Mouse (Mus musculus) heart, postnatal 0 days (tissue): ENCODE results near the gene Ttc16. TPM values are rescaled to one million over a fixed set of nuclear protein-coding genes. Genes with fewer than 3 reads are reported as not detected.

Source experiments
- ATAC-seq: fragments of 200-750 bp; cut with Nextera tagmentation; 2 replicates; pipeline ENCODE4 v1.8.0; 2017; ENCODE audit warnings: low read depth, moderate number of reproducible peaks, moderate library complexity; ENCODE audit not compliant: insufficient read depth
- DNase-seq: peaks from one replicate; pipeline ENCODE4 v3.0.0-alpha.2; 2016; ENCODE audit warnings: low spot score
- H3K27ac ChIP-seq: fragments of 300-500 bp; sonication (generic); 2 replicates; pipeline ENCODE4 v1.5.1; 2014; ENCODE audit warnings: low read depth, mild to moderate bottlenecking
- H3K27me3 ChIP-seq: fragments of 300-500 bp; sonication (generic); 2 replicates; pipeline ENCODE4 v1.6.1; 2014; ENCODE audit warnings: low read length, mixed read lengths; ENCODE audit not compliant: control insufficient read depth, insufficient read depth
- H3K36me3 ChIP-seq: fragments of 300-500 bp; sonication (generic); replicated peaks from 2 replicates; pipeline ENCODE4 v1.6.1; 2014; ENCODE audit warnings: low read length, mixed read lengths; ENCODE audit not compliant: control insufficient read depth, insufficient read depth
- H3K4me1 ChIP-seq: fragments of 300-500 bp; sonication (generic); 2 replicates; pipeline ENCODE4 v1.6.1; 2014; ENCODE audit warnings: antibody characterized with exemption; ENCODE audit not compliant: control insufficient read depth, insufficient read depth
- H3K4me2 ChIP-seq: fragments of 300-500 bp; sonication (generic); 2 replicates; pipeline ENCODE4 v1.6.1; 2014; ENCODE audit warnings: low read depth, mild to moderate bottlenecking, low read length, moderate library complexity
- H3K4me3 ChIP-seq: fragments of 300-500 bp; sonication (generic); 2 replicates; pipeline ENCODE4 v1.5.1; 2014; ENCODE audit warnings: low read depth, low read length
- H3K9ac ChIP-seq: fragments of 300-500 bp; sonication (generic); replicated peaks from 2 replicates; pipeline ENCODE4 v1.6.1; 2014; ENCODE audit warnings: low read depth, low read length, mixed read lengths
- H3K9me3 ChIP-seq: fragments of 300-500 bp; sonication (generic); replicated peaks from 2 replicates; pipeline ENCODE4 v1.6.1; 2016; ENCODE audit warnings: low read length; ENCODE audit not compliant: control insufficient read depth
- CTCF ChIP-seq: IDR thresholded peaks from 2 replicates; pipeline ENCODE4 v1.5.1; 2016; ENCODE audit warnings: antibody characterized with exemption, control low read depth, low read depth
- EP300 ChIP-seq: IDR thresholded peaks from 2 replicates; pipeline ENCODE4 v1.6.1; 2016; ENCODE audit warnings: antibody characterized with exemption, low read depth
- WGBS: fragments of 180-500 bp; shearing (Covaris S2); extraction: QIAGEN DNeasy Blood & Tissue Kit; methylation state at CpG from one replicate; pipeline ENCODE4 v1.1.7; 2014; 5-methylcytosine and 5-hydroxymethylcytosine counted together
- polyA plus RNA-seq: library from polyadenylated mRNA; unstranded; fragments of >200 nt; fragmentation: Nextera tagmentation; extraction: Ambion mirVana; gene quantifications from 2 replicates; pipeline ENCODE4 v1.2.1, GENCODE M21; 2015
- total RNA-seq: library from RNA; depleted of rRNA; stranded (reverse); fragments of >200 nt; gene quantifications from 2 replicates; pipeline ENCODE4 v1.2.3, GENCODE M21; 2014; ENCODE audit warnings: low replicate concordance

Gene Ttc16
- total and polyA plus RNA-seq, 2 experiments from 2014 or later: 0.08 TPM; not detected in 1

- Histone ChIP-seq H3K36me3 (peaks cover 22% of the 10 kb centered on the region), H3K9me3 (no peaks in the 10 kb centered on the region), H3K27me3 (no peaks in the 10 kb centered on the region), H3K4me1 (no peaks in the 10 kb centered on the region), H3K9ac (no peak overlapping the region), H3K4me2 (no peak overlapping the region), H3K27ac (no peak overlapping the region), H3K4me3 (no peak overlapping the region)
- 77% methylated on average over 6 of the region's 6 CpGs for WGBS
- no peak for TF ChIP-seq EP300
- TF ChIP-seq CTCF: no peak
- DNase-seq: no peak
- ATAC-seq: no peak
Observed at GRCm38 (mm10) chr2:32822643-32823042, 47.2 kb upstream of the Ttc16 start.

- TF ChIP-seq CTCF (peak; percentile 70), EP300 (no peak)
- WGBS: 63% methylated on average over 11 of the region's 11 CpGs
- Histone ChIP-seq H3K36me3 (peaks cover 24% of the 10 kb centered on the region), H3K9me3 (no peaks in the 10 kb centered on the region), H3K4me1 (no peaks in the 10 kb centered on the region), H3K4me2 (no peak overlapping the region), H3K27me3 (no peaks in the 10 kb centered on the region), H3K4me3 (no peak overlapping the region), H3K9ac (no peak overlapping the region), H3K27ac (no peak overlapping the region)
- ATAC-seq (no peak), DNase-seq (no peak)
Observed at GRCm38 (mm10) chr2:32821041-32821802, 45.8 kb upstream of the Ttc16 start.

GRCm38 (mm10) chr2:32818208-32818607 is 42.8 kb upstream of the Ttc16 start:
- DNase-seq (no peak), ATAC-seq (no peak)
- 93% methylated on average over 5 of the region's 5 CpGs for WGBS
- Histone ChIP-seq H3K27ac (no peak overlapping the region), H3K9me3 (no peaks in the 10 kb centered on the region), H3K9ac (no peak overlapping the region), H3K27me3 (no peaks in the 10 kb centered on the region), H3K4me2 (no peak overlapping the region), H3K4me1 (no peaks in the 10 kb centered on the region), H3K4me3 (no peak overlapping the region), H3K36me3 (peaks cover 48% of the 10 kb centered on the region)
- TF ChIP-seq CTCF: no peak
- no peak for TF ChIP-seq EP300

- no peak overlapping the region for H3K4me3 ChIP-seq
- H3K4me1 ChIP-seq: no peaks in the 10 kb centered on the region
- peaks cover 46% of the 10 kb centered on the region for H3K36me3 ChIP-seq
- no peak overlapping the region for H3K27ac ChIP-seq
- no peak overlapping the region for H3K9ac ChIP-seq
- no peak for ATAC-seq
- no peaks in the 10 kb centered on the region for H3K27me3 ChIP-seq
- no peak for DNase-seq
- 72% methylated on average over 7 of the region's 7 CpGs for WGBS
- TF ChIP-seq EP300: no peak
- no peak for TF ChIP-seq CTCF
- H3K9me3 ChIP-seq: no peaks in the 10 kb centered on the region
- no peak overlapping the region for H3K4me2 ChIP-seq
Observed at GRCm38 (mm10) chr2:32817589-32817988, 42.2 kb upstream of the Ttc16 start.

- Histone ChIP-seq H3K9ac (no peak overlapping the region), H3K9me3 (no peaks in the 10 kb centered on the region), H3K4me3 (no peak overlapping the region), H3K4me2 (no peak overlapping the region), H3K27ac (no peak overlapping the region), H3K27me3 (no peaks in the 10 kb centered on the region), H3K4me1 (no peaks in the 10 kb centered on the region), H3K36me3 (peaks cover 46% of the 10 kb centered on the region)
- no peak for DNase-seq
- no peak for ATAC-seq
- TF ChIP-seq EP300 (no peak), CTCF (no peak)
- 67% methylated on average over 17 of the region's 17 CpGs for WGBS
Observed at GRCm38 (mm10) chr2:32816946-32817581, 41.6 kb upstream of the Ttc16 start.

GRCm38 (mm10) chr2:32816497-32816896 is 41.1 kb upstream of the Ttc16 start:
- Histone ChIP-seq H3K9ac (no peak overlapping the region), H3K27ac (no peak overlapping the region), H3K4me1 (no peaks in the 10 kb centered on the region), H3K9me3 (no peaks in the 10 kb centered on the region), H3K4me3 (no peak overlapping the region), H3K4me2 (no peak overlapping the region), H3K27me3 (no peaks in the 10 kb centered on the region), H3K36me3 (peaks cover 52% of the 10 kb centered on the region)
- 92% methylated on average over 2 of the region's 2 CpGs for WGBS
- no peak for TF ChIP-seq CTCF
- TF ChIP-seq EP300: no peak
- DNase-seq (no peak), ATAC-seq (no peak)
